ENCODE assay signal across 13 mouse cellular contexts in genomic region chr2:151911751-151912150, GRCm38 (mm10). TPM values are rescaled to one million over a fixed set of nuclear protein-coding genes. Genes with fewer than 3 reads are reported as not detected.
"Had no signal": no experiment of that assay in that cellular context is flagged by ENCODE, and none has a peak within 500 bp of the region (broad histone marks: within the 10 kb centered on the region; RNA-seq: fewer than 3 reads in every experiment).

No protein-coding gene starts in this region.

- DNase-seq: kidney, adult 8-10 months; kidney, postnatal 4 days; left cerebral cortex, postnatal 4 days; lung, adult 2 months; lung, postnatal 36 days; right cerebral cortex, postnatal 14 days; thymus, postnatal 36 days had no signal

- H3K27ac ChIP-seq: layer of hippocampus, adult 2 months; liver, embryonic 15.5 days; stomach, embryonic 15.5 days had no signal

- H3K4me3 ChIP-seq: layer of hippocampus, adult 2 months; liver, embryonic 15.5 days; stomach, embryonic 15.5 days had no signal

- H3K4me2 ChIP-seq: liver, embryonic 11.5 days; liver, embryonic 15.5 days; stomach, embryonic 15.5 days had no signal

- H3K36me3 ChIP-seq: liver, embryonic 15.5 days; stomach, embryonic 15.5 days had no signal

- H3K4me1 ChIP-seq: liver, embryonic 15.5 days had no signal

- H3K9me3 ChIP-seq: liver, embryonic 15.5 days; stomach, embryonic 15.5 days had no signal

- H3K9ac ChIP-seq: liver, embryonic 15.5 days; stomach, embryonic 15.5 days had no signal

- H3K27me3 ChIP-seq: liver, embryonic 15.5 days; stomach, embryonic 15.5 days had no signal

RNA-seq across cellular contexts. Expression of gene Angpt4, which starts 0.7 kb away (rescaled TPM):
- total RNA-seq: layer of hippocampus, postnatal 10 days; left cerebral cortex, postnatal 4 days; megakaryocyte progenitor cell, adult 5-6 weeks had no signal
- polyA plus RNA-seq: liver, embryonic 15.5 days had no signal
